Mouse (Mus musculus) left cerebral cortex, postnatal 4 days (tissue): Measurements from ENCODE around the gene 4933428G20Rik. TPM values are rescaled to one million over a fixed set of nuclear protein-coding genes. Genes with fewer than 3 reads are reported as not detected.

Experiments
- total RNA-seq, 2 experiments: library from RNA; stranded (reverse); gene quantifications; 2 replicates each; pipeline ENCODE4 v1.2.3; 2021

The 4933428G20Rik gene
- total RNA-seq, 2 experiments from 2014 or later = 0.26 TPM; not detected in 1

Other genes with a start within 250 kb of the 4933428G20Rik start
- 100 to 1,000 TPM; 178 to 180 TPM for gene Npepps, start 219.7 kb downstream of the 4933428G20Rik start, total RNA-seq
- gene Mrpl45, start 184.6 kb downstream of the 4933428G20Rik start, total RNA-seq = 10 to 100 TPM; 22.8 to 23.1 TPM
- under 1 TPM; 0.10 to 0.24 TPM for gene Gpr179, start 148.3 kb downstream of the 4933428G20Rik start, total RNA-seq
- gene Socs7, start 137.8 kb downstream of the 4933428G20Rik start, total RNA-seq = 10 to 100 TPM; 70.6 to 71.8 TPM
- gene Arhgap23, start 84.8 kb downstream of the 4933428G20Rik start, total RNA-seq = 100 to 1,000 TPM; 107 to 111 TPM
- 100 to 1,000 TPM; 163 to 177 TPM for gene Srcin1, start 75.8 kb upstream of the 4933428G20Rik start, total RNA-seq
- gene Epop, start 129.4 kb upstream of the 4933428G20Rik start, total RNA-seq = 1 to 10 TPM; 5.6 to 6.3 TPM
- gene Mllt6, start 163.1 kb upstream of the 4933428G20Rik start, total RNA-seq = 10 to 100 TPM; 60.2 to 67.1 TPM
- gene Cisd3, start 185.5 kb upstream of the 4933428G20Rik start, total RNA-seq = 10 to 100 TPM; 25.8 to 28.5 TPM
- 100 to 1,000 TPM; 100 to 104 TPM for gene Pcgf2, start 200.2 kb upstream of the 4933428G20Rik start, total RNA-seq
- gene Psmb3, start 203.1 kb upstream of the 4933428G20Rik start, total RNA-seq = 100 to 1,000 TPM; 168 to 172 TPM
- 100 to 1,000 TPM; 180 to 185 TPM for gene Pip4k2b, start 244.4 kb upstream of the 4933428G20Rik start, total RNA-seq